Mouse (Mus musculus): ENCODE results near the gene Zfp687.

The Zfp687 gene

GRCm38 (mm10) chr3:94960322-94960721 lies 54.9 kb downstream of the Zfp687 start:
- DNase-seq (ENCODE audit: low read depth), result no peak

- DNase-seq (ENCODE audit: low read depth), result no peak
Observed at GRCm38 (mm10) chr3:94959871-94960270, 55.4 kb downstream of the Zfp687 start.

GRCm38 (mm10) chr3:94958295-94958694 lies 57.0 kb downstream of the Zfp687 start:
- no peak for DNase-seq (ENCODE audit: low read depth)
